Mouse (Mus musculus) spleen, adult 2 months (tissue): ENCODE results near the gene Gpr3.

ENCODE experiments used
- CTCF ChIP-seq: fragments of 200-500 bp; IDR thresholded peaks from 2 replicates; pipeline ENCODE4 v1.5.1; 2011; ENCODE audit warnings: mild to moderate bottlenecking, inconsistent platforms; ENCODE audit not compliant: insufficient read depth, insufficient read length, insufficient replicate concordance; ENCODE audit errors: extremely low read depth
- POLR2A ChIP-seq: fragments of 200-500 bp; IDR thresholded peaks from 2 replicates; pipeline ENCODE4 v1.6.1; 2011; ENCODE audit warnings: low read depth, low read length, inconsistent platforms

DNA sequence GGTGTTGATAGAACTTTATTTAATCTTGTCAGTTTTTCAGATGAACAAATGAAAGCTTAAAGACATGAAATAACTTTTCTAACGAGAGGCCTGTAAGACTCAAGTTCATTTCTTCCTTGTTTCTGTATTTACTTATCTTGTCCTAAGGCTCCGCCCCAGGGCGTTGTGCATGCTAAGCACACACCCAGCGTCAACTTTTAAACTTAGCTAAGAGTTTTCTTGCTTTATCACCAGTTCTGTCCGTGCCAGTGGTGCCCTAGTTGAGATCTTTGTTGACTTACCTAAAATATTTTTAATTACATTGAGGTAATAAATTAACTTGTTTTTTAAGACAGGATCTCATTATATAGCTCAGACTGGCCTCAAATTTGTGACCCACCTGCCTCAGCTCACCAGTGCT lies 34.0 kb downstream of the Gpr3 start:
- TF ChIP-seq CTCF (no peak), POLR2A (no peak)
